Mouse (Mus musculus) left cerebral cortex, postnatal 10 days (tissue): ENCODE measurements around the gene Znhit1. TPM values are rescaled to one million over a fixed set of nuclear protein-coding genes. Genes with fewer than 3 reads are reported as not detected.
"Not testable (repeated sequence)": the region's sequence is repeated elsewhere in the genome, so short reads cannot be mapped to it uniquely, and the experiment has no call there.

Experiments
- DNase-seq, 2 experiments: peaks; one replicate each; pipeline ENCODE4 v3.0.0; 2021 to 2022; ENCODE audit warnings: low spot score in 2 of 2, mixed read lengths in 1 of 2; ENCODE audit errors: extremely low spot score in 1 of 2
- intact Hi-C: fragments of 180-260 bp; cut with DNase I; formaldehyde crosslinking; loops from one replicate; pipeline ENCODE4 v1.15.1; 2025
- total RNA-seq, 2 experiments: library from RNA; stranded (reverse); gene quantifications; 2 replicates each; pipeline ENCODE4 v1.2.3; 2021

Znhit1 gene
- total RNA-seq, 2 experiments from 2014 or later: 77.5 to 84.5 TPM

- DNase-seq: no peak
- intact Hi-C loops: no loop called here
These were observed 27.8 kb downstream of the Znhit1 start for GRCm38 (mm10) chr5:136960053-136960452.

GRCm38 (mm10) chr5:136958991-136959605, 28.7 kb downstream of the Znhit1 start:
- intact Hi-C loops: no loop called here

GRCm38 (mm10) chr5:136957250-136957649, 30.6 kb downstream of the Znhit1 start:
- intact Hi-C loops: no loop called here
- no peak for DNase-seq

More at GRCm38 (mm10) chr5:136958991-136959605, 28.7 kb downstream of the Znhit1 start:
- DNase-seq: no peak

- DNase-seq: no peak
- intact Hi-C loops: no loop called here
These were observed 32.2 kb downstream of the Znhit1 start for GRCm38 (mm10) chr5:136955622-136956021.

- DNase-seq: no peak
- intact Hi-C loops: no loop called here
These were observed 34.3 kb downstream of the Znhit1 start for GRCm38 (mm10) chr5:136953440-136953951.

GRCm38 (mm10) chr5:136953015-136953414, 34.8 kb downstream of the Znhit1 start, which contains the start of gene Fis1:
TSS of gene Fis1 (plus strand) at chr5:136953275.
- intact Hi-C loops: no loop called here
- DNase-seq: peak; percentile 93 to 98

- intact Hi-C loops: no loop called here
- DNase-seq: no peak
These were observed 35.7 kb downstream of the Znhit1 start for GRCm38 (mm10) chr5:136952153-136952552.

- DNase-seq: no peak
- intact Hi-C loops: no loop called here
These were observed 37.3 kb downstream of the Znhit1 start for GRCm38 (mm10) chr5:136950521-136950920.

- DNase-seq, intact Hi-C loops: not testable (repeated sequence)
These were observed 38.1 kb downstream of the Znhit1 start for GRCm38 (mm10) chr5:136949551-136950336.

- intact Hi-C loops: no loop called here
- DNase-seq: no peak
These were observed 39.9 kb downstream of the Znhit1 start for GRCm38 (mm10) chr5:136947874-136948273.

- intact Hi-C loops: no loop called here
- no peak for DNase-seq
These were observed 42.7 kb downstream of the Znhit1 start for GRCm38 (mm10) chr5:136945084-136945483.

- DNase-seq: no peak
- intact Hi-C loops: no loop called here
These were observed 44.4 kb downstream of the Znhit1 start for GRCm38 (mm10) chr5:136943382-136943781.

GRCm38 (mm10) chr5:136942781-136943180, 45.0 kb downstream of the Znhit1 start:
- intact Hi-C loops: no loop called here
- DNase-seq: no peak

- no peak for DNase-seq
- intact Hi-C loops: no loop called here
These were observed 46.8 kb downstream of the Znhit1 start for GRCm38 (mm10) chr5:136940845-136941560.

- DNase-seq, intact Hi-C loops: not testable (repeated sequence)
These were observed 47.8 kb downstream of the Znhit1 start for GRCm38 (mm10) chr5:136940029-136940428.

- intact Hi-C loops: no loop called here
- no peak for DNase-seq
These were observed 48.5 kb downstream of the Znhit1 start for GRCm38 (mm10) chr5:136939284-136939683.

- intact Hi-C loops: no loop called here
- DNase-seq: no peak
These were observed 50.2 kb downstream of the Znhit1 start for GRCm38 (mm10) chr5:136937621-136938020.

- no peak for DNase-seq
- intact Hi-C loops: no loop called here
These were observed 51.1 kb downstream of the Znhit1 start for GRCm38 (mm10) chr5:136936750-136937149.

GRCm38 (mm10) chr5:136935905-136936695, 51.7 kb downstream of the Znhit1 start:
- intact Hi-C loops: no loop called here
- DNase-seq: no peak
